Mouse (Mus musculus) layer of hippocampus, adult 9-10 months (tissue): ENCODE measurements at regions not wholly inside any gene's neighbourhood (a gene's known extent, or its start where the extent isn't known, plus 50 kb on each side); places are given as distances from the start of the nearest gene placed in this dataset.
"Not testable (repeated sequence)": the region's sequence is repeated elsewhere in the genome, so short reads cannot be mapped to it uniquely, and the experiment has no call there.

Experiments
- DNase-seq: peaks from one replicate; pipeline ENCODE4 v3.0.0; 2022; ENCODE audit warnings: low spot score

GRCm38 (mm10) chr4:61998366-61998765 is 55.6 kb downstream of the Mup20 start:
- no peak for DNase-seq

GRCm38 (mm10) chr4:61989941-61990340 is 64.0 kb downstream of the Mup20 start:
- DNase-seq: not testable (repeated sequence)

GRCm38 (mm10) chr4:61976159-61976558 is 77.8 kb downstream of the Mup20 start:
- no peak for DNase-seq

GRCm38 (mm10) chr4:61973236-61973635 is 80.7 kb downstream of the Mup20 start:
- peak; percentile 2 for DNase-seq

GRCm38 (mm10) chr4:61969691-61970090 is 84.3 kb downstream of the Mup20 start:
- DNase-seq: no peak

GRCm38 (mm10) chr4:61967674-61968073 is 86.3 kb downstream of the Mup20 start:
- not testable (repeated sequence) for DNase-seq

GRCm38 (mm10) chr4:61962315-61962714 is 91.6 kb downstream of the Mup20 start:
- DNase-seq: no peak
